Mouse (Mus musculus) neural tube, embryonic 11.5 days (tissue): ENCODE measurements around the gene Arvcf. TPM values are rescaled to one million over a fixed set of nuclear protein-coding genes. Genes with fewer than 3 reads are reported as not detected.

Experiments
- ATAC-seq: fragments of 200-750 bp; cut with Nextera tagmentation; 2 replicates; pipeline ENCODE4 v1.8.0; 2017; ENCODE audit warnings: moderate number of reproducible peaks, mild to moderate bottlenecking, moderate TSS enrichment, moderate library complexity; ENCODE audit not compliant: insufficient read depth, low FRiP score, low TSS enrichment
- DNase-seq: peaks from one replicate; pipeline ENCODE4 v3.0.0-alpha.2; 2015; ENCODE audit warnings: low spot score
- H3K27ac ChIP-seq: fragments of 300-500 bp; sonication (generic); 2 replicates; pipeline ENCODE4 v1.5.1; 2014; ENCODE audit warnings: low read depth, mild to moderate bottlenecking, low read length
- H3K27me3 ChIP-seq: fragments of 300-500 bp; sonication (generic); 2 replicates; pipeline ENCODE4 v1.6.1; 2014; ENCODE audit warnings: mild to moderate bottlenecking, low read length, mixed read lengths; ENCODE audit not compliant: control insufficient read depth, insufficient read depth
- H3K36me3 ChIP-seq: fragments of 300-500 bp; sonication (generic); 2 replicates; pipeline ENCODE4 v1.6.1; 2014; ENCODE audit warnings: mild to moderate bottlenecking, low read length, moderate library complexity, mixed read lengths; ENCODE audit not compliant: control insufficient read depth, insufficient read depth
- H3K4me1 ChIP-seq: fragments of 300-500 bp; sonication (generic); 2 replicates; pipeline ENCODE4 v1.6.1; 2014; ENCODE audit warnings: low read length, mixed read lengths; ENCODE audit not compliant: control insufficient read depth, insufficient read depth
- H3K4me2 ChIP-seq: fragments of 300-500 bp; sonication (generic); 2 replicates; pipeline ENCODE4 v1.6.1; 2014; ENCODE audit warnings: low read depth, mild to moderate bottlenecking, moderate library complexity
- H3K4me3 ChIP-seq: fragments of 300-500 bp; sonication (generic); 2 replicates; pipeline ENCODE4 v1.5.1; 2014; ENCODE audit warnings: low read depth, low read length
- H3K9ac ChIP-seq: fragments of 300-500 bp; sonication (generic); 2 replicates; pipeline ENCODE4 v1.6.1; 2014; ENCODE audit warnings: mild to moderate bottlenecking, low read length
- H3K9me3 ChIP-seq: fragments of 300-500 bp; sonication (generic); 2 replicates; pipeline ENCODE4 v1.6.1; 2016; ENCODE audit warnings: low read length; ENCODE audit not compliant: control insufficient read depth
- WGBS: fragments of 180-500 bp; shearing (Covaris S2); extraction: QIAGEN DNeasy Blood & Tissue Kit; methylation state at CpG from one replicate; pipeline ENCODE4 v1.1.7; 2014; 5-methylcytosine and 5-hydroxymethylcytosine counted together
- microRNA counts: library from miRNA; unstranded; fragments of <30 nt; microRNA quantifications from one replicate; lab custom pipeline; 2015
- microRNA-seq: library from miRNA; unstranded; fragments of <30 nt; microRNA quantifications from one replicate; pipeline ENCODE4, GENCODE M21; 2016
- polyA plus RNA-seq: library from polyadenylated mRNA; unstranded; fragments of >200 nt; fragmentation: Nextera tagmentation; extraction: Ambion mirVana; gene quantifications from 2 replicates; pipeline ENCODE4 v1.2.1, GENCODE M21; 2014

Gene Arvcf
- polyA plus RNA-seq, 1 experiment from 2014 or later = 81.6 TPM

DNA sequence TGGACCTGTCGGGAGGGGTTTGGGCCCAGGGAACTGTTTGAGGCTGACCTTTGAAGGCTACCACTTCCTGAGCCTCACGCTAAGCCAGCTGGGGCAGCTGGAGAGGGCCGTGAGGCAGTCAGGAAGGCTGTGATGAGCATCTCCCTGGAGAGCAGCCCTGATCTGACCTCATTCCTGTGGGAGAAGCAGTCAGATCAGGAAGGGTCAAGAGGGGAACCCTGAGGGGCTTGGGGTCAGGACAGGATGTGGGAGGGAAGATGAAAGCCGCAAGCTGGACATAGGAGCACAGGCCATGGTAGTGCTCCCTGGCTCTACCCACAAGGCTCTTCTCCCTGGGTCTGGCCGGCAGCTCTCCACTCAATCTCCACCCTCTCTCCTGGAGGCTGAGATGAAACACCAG, 105.9 kb downstream of the Arvcf start:
- Histone ChIP-seq H3K4me1 (0 out of 2 replicates have a peak, but pooled peaks cover 1% of the 10 kb centered on the region), H3K27ac (no peak overlapping the region), H3K36me3 (no peaks in the 10 kb centered on the region), H3K4me2 (no peak overlapping the region), H3K9me3 (no peaks in the 10 kb centered on the region), H3K27me3 (no peaks in the 10 kb centered on the region), H3K4me3 (no peak overlapping the region), H3K9ac (no peak overlapping the region)
- ATAC-seq (no peak), DNase-seq (no peak)
- WGBS = 45% methylated on average over 5 of the region's 5 CpGs

DNA sequence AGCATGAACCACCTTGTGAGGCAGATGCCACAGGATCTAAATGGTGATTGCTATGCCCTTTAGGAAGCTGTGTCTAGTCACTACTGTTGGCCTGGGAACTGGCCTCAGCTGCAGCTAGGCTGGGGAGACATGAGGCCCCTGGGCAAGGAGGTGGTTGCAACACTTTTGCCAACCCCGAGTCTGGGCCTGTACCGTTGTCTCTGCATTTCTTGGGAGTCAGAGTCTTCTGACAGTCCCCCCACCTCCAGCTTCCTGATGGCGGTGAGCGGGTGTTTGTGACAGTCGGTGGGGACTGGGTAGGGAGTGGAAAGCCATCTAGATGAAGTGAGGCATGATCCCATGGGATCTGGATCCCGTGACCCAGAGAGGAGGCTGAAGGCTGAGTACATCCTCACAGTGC, 107.4 kb downstream of the Arvcf start:
- WGBS = 87% methylated on average over 6 of the region's 6 CpGs
- H3K36me3 ChIP-seq = no peaks in the 10 kb centered on the region
- H3K9ac ChIP-seq = no peak overlapping the region
- H3K4me3 ChIP-seq = no peak overlapping the region
- H3K4me2 ChIP-seq = no peak overlapping the region
- peaks cover 12% of the 10 kb centered on the region for H3K4me1 ChIP-seq
- ATAC-seq = no peak
- no peak for DNase-seq
- no peaks in the 10 kb centered on the region for H3K9me3 ChIP-seq
- no peaks in the 10 kb centered on the region for H3K27me3 ChIP-seq
- no peak overlapping the region for H3K27ac ChIP-seq

MicroRNA genes within 50 kb of the gene (microRNA counts, 519-probe panel; counts per million panel counts)
- 3,628 counts per million, percentile 71 among the panel's probes with 10 or more counts for microRNA mmu-miR-185 (lab: Ali Mortazavi, UCI)

Small RNAs within 50 kb of the gene (microRNA-seq; reads per million reads assigned to microRNA genes)
- gene Gm26219 (not detected), gene Mir185 (311 reads per million, percentile 65 among the genes with 10 or more reads in this experiment)

Other genes with a start within 250 kb of the Arvcf start
- 9.6 and 10.7 TPM in 2 replicates for gene Rtn4r, start 220.5 kb upstream of the Arvcf start, polyA plus RNA-seq
- not detected in 2 replicates for gene Ccdc188, start 130.3 kb upstream of the Arvcf start, polyA plus RNA-seq
- gene Zdhhc8, start 113.0 kb upstream of the Arvcf start, polyA plus RNA-seq = 13.1 and 13.6 TPM in 2 replicates
- gene Trmt2a, start 99.5 kb upstream of the Arvcf start, polyA plus RNA-seq = 92.9 and 93.9 TPM in 2 replicates
- gene Ranbp1, start 99.5 kb upstream of the Arvcf start, polyA plus RNA-seq = 953 and 1,053 TPM in 2 replicates
- 3.6 and 9.2 TPM in 2 replicates for gene Gm49776, start 89.9 kb upstream of the Arvcf start, polyA plus RNA-seq
- 34.0 and 40.9 TPM in 2 replicates for gene Dgcr8, start 58.9 kb upstream of the Arvcf start, polyA plus RNA-seq
- gene Tango2, start 79 bp upstream of the Arvcf start, polyA plus RNA-seq = 43.4 and 49.8 TPM in 2 replicates
- 20.4 TPM in 2 replicates for gene Txnrd2, start 78.2 kb downstream of the Arvcf start, polyA plus RNA-seq
- gene Comt, start 78.7 kb downstream of the Arvcf start, polyA plus RNA-seq = 60.8 and 64.0 TPM in 2 replicates
- gene Gnb1l, start 150.5 kb downstream of the Arvcf start, polyA plus RNA-seq = 11.5 and 13.3 TPM in 2 replicates
- 1.7 and 2.4 TPM in 2 replicates for gene Rtl10, start 150.7 kb downstream of the Arvcf start, polyA plus RNA-seq
- 3.8 and 5.3 TPM in 2 replicates for gene Tbx1, start 242.5 kb downstream of the Arvcf start, polyA plus RNA-seq